Mouse (Mus musculus) frontal cortex, postnatal 25 days (tissue): ENCODE results near the gene Sik3.
"Not testable (repeated sequence)": the region's sequence is repeated elsewhere in the genome, so short reads cannot be mapped to it uniquely, and the experiment has no call there.

Experiments used
- DNase-seq, 2 experiments: peaks; one replicate each; pipeline ENCODE4 v3.0.0; 2022; ENCODE audit warnings: low spot score in 2 of 2

Sik3 gene

GRCm38 (mm10) chr9:46152067-46153015 lies 139.7 kb downstream of the Sik3 start:
- no peak for DNase-seq

DNA sequence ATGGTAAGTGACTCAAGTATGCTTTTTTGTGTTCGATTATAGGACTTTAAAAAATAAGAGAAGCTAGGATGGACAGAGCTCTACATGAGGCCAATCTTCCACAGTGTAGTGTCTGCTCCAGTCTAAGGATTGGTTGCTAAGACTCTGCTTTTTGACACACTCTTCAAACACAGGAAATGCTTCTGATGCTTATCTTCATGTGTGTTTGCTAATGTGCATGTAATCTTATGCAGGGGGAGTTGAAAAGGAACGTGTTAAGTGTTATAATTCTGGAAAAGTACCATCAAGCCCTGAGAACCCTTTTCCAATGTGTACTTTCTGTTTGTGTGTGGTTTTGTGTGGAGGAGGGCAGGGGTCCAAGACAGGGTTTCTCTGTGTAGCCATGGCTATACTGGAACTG lies 141.8 kb downstream of the Sik3 start:
- DNase-seq: no peak

- no peak for DNase-seq
Measured at GRCm38 (mm10) chr9:46155026-46155425, 142.4 kb downstream of the Sik3 start.

DNA sequence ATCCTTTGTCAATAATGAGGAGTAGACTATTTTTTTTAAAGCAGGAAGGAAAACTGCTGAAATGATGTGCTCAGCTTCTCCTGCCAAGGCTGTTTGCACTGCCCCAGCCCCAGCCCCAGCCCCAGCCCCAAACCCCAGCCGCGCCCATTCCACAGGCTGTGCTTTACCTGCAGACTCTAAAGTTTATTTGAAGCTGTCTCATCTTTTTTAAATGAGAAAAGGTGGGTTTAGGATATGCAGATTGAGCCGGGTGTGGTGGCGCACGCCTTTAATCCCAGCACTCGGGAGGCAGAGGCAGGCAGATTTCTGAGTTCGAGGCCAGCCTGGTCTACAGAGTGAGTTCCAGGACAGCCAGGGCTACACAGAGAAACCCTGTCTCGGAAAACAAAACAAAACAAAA lies 143.2 kb downstream of the Sik3 start:
- DNase-seq: not testable (repeated sequence)

DNA sequence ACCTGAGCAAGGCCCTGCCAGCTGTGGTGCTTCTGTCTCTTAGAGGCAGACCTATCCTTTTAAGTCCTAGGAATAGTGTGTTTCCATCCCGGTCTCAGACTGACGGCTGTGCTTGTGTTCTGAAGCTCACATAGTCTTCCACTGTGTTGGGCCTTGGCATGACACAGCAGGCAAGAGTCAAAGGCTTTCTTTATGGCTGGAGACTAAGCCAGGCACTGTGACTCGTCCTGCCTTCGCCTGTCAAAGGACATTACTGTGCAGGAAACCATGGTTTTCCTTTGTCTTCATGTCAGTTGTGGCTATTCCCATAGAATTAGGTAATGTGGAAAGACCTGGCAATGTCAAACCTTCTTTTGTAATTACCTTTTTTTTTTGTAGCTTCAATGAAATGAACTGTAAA lies 144.1 kb downstream of the Sik3 start:
- DNase-seq: no peak

- no peak for DNase-seq
Measured at GRCm38 (mm10) chr9:46158273-46158813, 145.7 kb downstream of the Sik3 start.

DNA sequence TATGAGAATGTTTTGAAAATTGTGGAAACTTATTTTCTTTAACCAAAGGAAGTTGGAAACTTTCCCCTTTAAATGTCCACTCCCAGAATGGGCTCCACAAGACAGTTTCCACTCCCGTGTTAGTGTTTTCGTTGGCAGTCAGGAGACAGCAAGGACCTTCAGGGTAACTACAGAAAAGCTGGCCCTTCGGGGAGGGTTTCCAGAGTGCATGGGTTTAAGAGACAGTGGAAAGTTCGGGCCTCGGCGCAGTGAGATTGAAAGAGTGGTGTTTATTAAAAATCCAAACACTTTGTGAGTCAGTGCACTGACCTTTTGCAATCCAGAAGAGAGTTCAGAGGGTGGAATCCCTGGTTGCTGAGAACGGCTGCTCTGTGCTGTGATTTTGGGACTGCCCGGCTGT lies 150.8 kb downstream of the Sik3 start:
- DNase-seq: no peak

GRCm38 (mm10) chr9:46168802-46169201 lies 156.2 kb downstream of the Sik3 start:
- no peak for DNase-seq

DNA sequence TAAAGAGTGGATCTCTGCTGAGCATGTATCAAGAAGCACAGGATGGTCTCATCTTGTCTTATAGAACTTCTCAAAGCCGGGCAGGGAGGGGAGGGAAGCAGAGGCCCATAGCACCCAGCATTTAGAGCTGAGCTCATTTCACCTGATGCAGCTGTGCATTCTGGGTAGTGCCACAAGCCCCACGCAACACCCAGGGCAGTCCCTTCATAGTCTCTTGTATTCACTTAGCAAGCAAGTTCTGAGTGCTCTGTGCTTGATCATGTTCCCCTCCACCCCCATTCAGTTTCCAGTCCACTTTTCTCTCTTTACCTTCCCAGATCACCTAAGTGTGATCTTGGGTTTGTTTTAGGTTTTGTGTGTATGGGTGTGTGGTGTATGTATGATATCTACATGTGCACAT lies 159.6 kb downstream of the Sik3 start:
- DNase-seq: no peak

DNA sequence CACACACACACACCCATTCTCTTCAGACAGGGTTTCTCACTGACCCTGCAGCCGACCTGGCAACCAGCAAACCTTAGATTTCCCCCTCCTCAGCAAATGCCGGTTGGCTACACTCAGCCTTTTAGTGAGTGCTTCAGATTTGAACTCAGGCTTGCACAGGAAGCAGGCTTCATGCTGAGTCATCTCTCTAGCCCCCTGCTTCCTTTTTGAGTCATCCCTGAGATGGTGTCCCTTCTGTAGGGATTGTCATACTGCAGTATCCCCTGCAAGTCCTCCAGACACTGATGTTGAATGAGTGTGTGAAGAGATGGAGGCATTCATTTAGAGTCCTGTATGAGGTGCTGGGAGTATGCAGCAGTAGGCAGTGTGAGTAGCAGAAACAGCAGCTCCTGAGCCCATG lies 160.3 kb downstream of the Sik3 start:
- no peak for DNase-seq

GRCm38 (mm10) chr9:46173919-46174318 lies 161.3 kb downstream of the Sik3 start:
- no peak for DNase-seq

DNA sequence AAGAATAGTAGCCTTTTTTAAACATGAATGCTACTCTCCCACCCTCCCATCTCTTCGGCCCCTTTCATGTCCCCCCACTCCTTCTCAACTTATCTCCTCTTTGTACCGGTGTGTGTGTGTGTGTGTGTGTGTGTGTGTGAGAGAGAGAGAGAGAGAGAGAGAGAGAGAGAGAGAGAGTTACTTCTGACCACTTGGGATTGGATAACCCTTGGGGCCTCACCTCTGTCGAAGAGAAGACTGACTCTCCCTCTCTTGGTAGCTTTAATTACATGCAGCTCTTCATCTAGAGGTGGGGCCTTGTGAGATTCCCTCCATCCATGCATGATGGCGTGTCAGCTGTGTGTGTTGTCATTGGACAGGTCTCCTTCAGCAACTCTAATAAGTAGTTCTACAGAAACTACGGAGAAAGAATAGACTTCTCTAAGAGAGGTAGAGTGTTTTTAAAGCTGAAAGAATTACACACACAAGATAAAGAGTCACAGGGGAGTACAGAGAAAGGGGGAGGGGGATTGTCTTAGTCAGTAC lies 162.2 kb downstream of the Sik3 start:
- DNase-seq: no peak

DNA sequence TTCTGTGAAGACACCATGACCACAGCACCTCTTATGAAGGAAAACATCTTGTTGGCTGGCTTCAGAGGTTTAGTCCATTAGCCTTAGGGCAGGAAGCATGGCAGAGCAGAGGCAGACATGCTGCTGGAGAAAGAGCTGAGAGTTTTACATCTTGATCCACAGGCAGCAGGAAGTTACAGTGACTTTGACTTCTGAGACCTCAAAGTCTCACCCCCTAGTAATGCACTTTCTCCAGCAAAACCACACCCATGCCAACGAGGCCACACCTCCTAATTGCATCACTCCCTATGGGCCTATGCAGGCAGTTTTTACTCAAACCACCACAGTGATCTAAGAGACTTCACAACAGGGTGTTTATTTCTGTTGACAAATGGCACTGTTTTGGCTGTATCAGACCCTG lies 162.7 kb downstream of the Sik3 start:
- no peak for DNase-seq

DNA sequence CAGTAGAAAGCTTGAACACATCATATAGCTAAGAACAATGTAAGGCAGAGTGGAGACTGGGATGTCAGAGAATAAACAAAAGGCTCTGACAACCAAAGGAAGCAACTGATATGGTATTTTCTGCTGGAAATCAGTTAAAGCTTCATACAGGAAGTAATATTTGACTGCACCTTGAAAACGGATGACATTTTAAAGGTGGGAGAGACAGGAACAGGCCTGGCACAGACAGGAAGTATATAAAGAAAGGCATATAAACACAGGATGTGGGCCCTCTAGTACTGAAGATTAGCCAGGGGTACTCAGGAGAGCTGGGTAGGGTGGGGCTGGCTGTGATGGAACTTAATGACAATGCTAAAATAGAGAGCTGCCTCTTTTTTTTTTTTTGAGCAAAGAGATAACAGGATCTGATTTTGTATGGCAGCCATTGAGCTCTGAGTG lies 163.3 kb downstream of the Sik3 start:
- no peak for DNase-seq

GRCm38 (mm10) chr9:46176613-46177012 lies 164.0 kb downstream of the Sik3 start:
- no peak for DNase-seq

- no peak for DNase-seq
Measured at GRCm38 (mm10) chr9:46178595-46178994, 166.0 kb downstream of the Sik3 start.

DNA sequence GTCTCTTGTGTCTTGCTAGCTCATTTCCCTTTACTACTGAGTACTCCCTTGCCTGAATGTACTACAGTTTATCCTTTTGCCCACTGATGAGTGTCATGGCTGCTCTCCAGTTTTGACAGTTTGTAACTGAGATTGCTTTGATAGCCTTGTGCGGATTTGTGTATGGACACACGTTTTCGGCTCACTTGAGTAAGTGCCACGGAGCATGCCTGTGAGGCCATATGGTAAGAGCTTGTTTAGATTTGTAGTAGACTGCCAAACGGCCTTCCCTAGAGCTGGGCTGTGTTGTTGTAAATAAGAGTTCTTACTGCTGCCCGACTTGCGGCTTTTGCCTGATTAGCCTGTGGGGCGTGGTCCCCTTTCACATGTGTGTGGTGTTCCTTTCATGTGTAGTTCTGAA lies 168.7 kb downstream of the Sik3 start:
- no peak for DNase-seq

- DNase-seq: no peak
Measured at GRCm38 (mm10) chr9:46184542-46184941, 171.9 kb downstream of the Sik3 start.

DNA sequence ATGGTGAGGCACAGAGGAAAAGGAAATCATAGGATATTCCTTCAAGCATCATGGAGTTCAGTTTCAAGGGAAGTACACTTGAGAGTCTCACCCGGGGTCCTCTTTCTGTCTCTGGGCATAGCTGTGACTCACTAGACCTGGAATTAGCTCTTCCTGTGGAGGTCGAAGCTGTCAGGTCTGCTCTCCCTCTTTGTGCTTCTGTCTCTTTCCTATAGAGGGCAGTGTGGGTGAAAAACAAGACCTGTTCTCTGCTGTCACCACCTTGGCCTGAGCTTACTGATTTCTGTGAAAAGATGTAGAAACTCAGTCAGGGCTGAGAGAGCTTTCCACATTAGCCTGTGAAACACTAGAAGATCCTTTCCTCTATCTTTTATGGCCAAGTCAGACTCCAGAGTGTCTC lies 172.6 kb downstream of the Sik3 start:
- no peak for DNase-seq

- DNase-seq: no peak
Measured at GRCm38 (mm10) chr9:46186387-46186786, 173.8 kb downstream of the Sik3 start.

- no peak for DNase-seq
Measured at GRCm38 (mm10) chr9:46188370-46188769, 175.8 kb downstream of the Sik3 start.

GRCm38 (mm10) chr9:46188956-46189355 lies 176.3 kb downstream of the Sik3 start:
- no peak for DNase-seq

DNA sequence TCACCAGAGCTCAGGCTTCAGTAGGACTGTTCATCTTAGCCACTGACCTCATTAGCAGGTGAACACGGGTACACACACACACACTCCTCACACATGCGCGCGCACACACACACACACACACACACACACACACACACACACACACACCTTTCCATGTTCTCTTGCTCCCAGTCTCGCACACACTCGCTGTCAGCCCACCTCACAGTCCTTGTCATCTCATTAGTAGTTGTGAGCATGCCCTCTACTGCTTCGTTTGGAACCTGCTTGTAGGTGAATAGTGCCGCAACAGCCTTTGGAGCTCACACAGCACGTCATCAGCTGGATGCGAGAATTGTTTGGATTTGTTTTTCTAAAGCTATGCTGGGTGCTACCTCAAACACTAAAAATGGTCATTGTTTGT lies 176.8 kb downstream of the Sik3 start:
- no peak for DNase-seq
